Mouse (Mus musculus): Measurements from ENCODE around the gene Phactr2. TPM values are rescaled to one million over a fixed set of nuclear protein-coding genes. Genes with fewer than 3 reads are reported as not detected.

The Phactr2 gene
- total and polyA plus RNA-seq, 3 experiments = not detected

GRCm38 (mm10) chr10:13234503-13234902, 239.7 kb downstream of the Phactr2 start:
- no peaks in the 10 kb centered on the region for H3K9me3 ChIP-seq (replicated peaks; ENCODE audit: insufficient read depth, low read length)
- TF ChIP-seq NRF1 (IDR thresholded peaks at IDR 0.05; ENCODE audit: insufficient read depth, low read depth, low read length, poor library complexity, severe bottlenecking) = no peak
- H3K27ac ChIP-seq (ENCODE audit: control insufficient read depth, low read depth, low read length) = no peak overlapping the region
- no peaks in the 10 kb centered on the region for H3K4me1 ChIP-seq (ENCODE audit: control insufficient read depth in 1 of 2, insufficient read depth in 2 of 2, low read length in 2 of 2)
- H3K9ac ChIP-seq (ENCODE audit: control insufficient read depth, low read depth, low read length, poor library complexity, severe bottlenecking) = no peak overlapping the region
- H3K27me3 ChIP-seq (ENCODE audit: control insufficient read depth in 1 of 2, insufficient read depth in 2 of 2, low read length in 2 of 2) = no peaks in the 10 kb centered on the region
- no peaks in the 10 kb centered on the region for H3K36me3 ChIP-seq (ENCODE audit: control insufficient read depth in 1 of 2, insufficient read depth in 2 of 2, low read length in 2 of 2)
- no peak overlapping the region for H3K4me3 ChIP-seq (ENCODE audit: control insufficient read depth in 1 of 2, insufficient read depth in 1 of 2, low read depth in 2 of 2, low read length in 2 of 2)
- DNase-seq (ENCODE audit: low read depth, low spot score) = no peak
- no peaks in the 10 kb centered on the region for H3K79me2 ChIP-seq (ENCODE audit: control insufficient read depth, insufficient read depth, low read length, poor library complexity)

- Histone ChIP-seq H3K27me3 (ENCODE audit: control insufficient read depth in 1 of 2, insufficient read depth in 2 of 2, low read length in 2 of 2) (no peaks in the 10 kb centered on the region), H3K9ac (ENCODE audit: control insufficient read depth, low read depth, low read length, poor library complexity, severe bottlenecking) (no peak overlapping the region), H3K4me3 (ENCODE audit: control insufficient read depth in 1 of 2, insufficient read depth in 1 of 2, low read depth in 2 of 2, low read length in 2 of 2) (no peak overlapping the region), H3K9me3 (replicated peaks; ENCODE audit: insufficient read depth, low read length) (no peaks in the 10 kb centered on the region), H3K79me2 (ENCODE audit: control insufficient read depth, insufficient read depth, low read length, poor library complexity) (no peaks in the 10 kb centered on the region), H3K4me1 (ENCODE audit: control insufficient read depth in 1 of 2, insufficient read depth in 2 of 2, low read length in 2 of 2) (no peaks in the 10 kb centered on the region), H3K27ac (ENCODE audit: control insufficient read depth, low read depth, low read length) (no peak overlapping the region), H3K36me3 (ENCODE audit: control insufficient read depth in 1 of 2, insufficient read depth in 2 of 2, low read length in 2 of 2) (no peaks in the 10 kb centered on the region)
- TF ChIP-seq SMC3 (IDR thresholded peaks at IDR 0.05; ENCODE audit: low read depth, low read length) = no peak
- no peak for TF ChIP-seq EP300 (IDR thresholded peaks at IDR 0.05; ENCODE audit: low read depth in 1 of 2, low read length in 2 of 2)
- no peak for TF ChIP-seq CHD1 (IDR thresholded peaks at IDR 0.05; ENCODE audit: low read depth, low read length)
- TF ChIP-seq MYC (IDR thresholded peaks at IDR 0.05; ENCODE audit: low read depth, low read length) = no peak
- no peak for TF ChIP-seq SIN3A (IDR thresholded peaks at IDR 0.05; ENCODE audit: low read length)
- no peak for DNase-seq (ENCODE audit: low read depth, low spot score)
Observed at GRCm38 (mm10) chr10:13233941-13234340, 240.3 kb downstream of the Phactr2 start.

GRCm38 (mm10) chr10:13233143-13233622, 241.0 kb downstream of the Phactr2 start:
- Histone ChIP-seq H3K4me1 (ENCODE audit: control insufficient read depth in 1 of 2, insufficient read depth in 2 of 2, low read length in 2 of 2) (no peaks in the 10 kb centered on the region), H3K9me3 (replicated peaks; ENCODE audit: insufficient read depth, low read length) (no peaks in the 10 kb centered on the region), H3K27ac (ENCODE audit: control insufficient read depth, low read depth, low read length) (no peak overlapping the region), H3K79me2 (ENCODE audit: control insufficient read depth, insufficient read depth, low read length, poor library complexity) (no peaks in the 10 kb centered on the region), H3K9ac (ENCODE audit: control insufficient read depth, low read depth, low read length, poor library complexity, severe bottlenecking) (no peak overlapping the region), H3K4me3 (ENCODE audit: control insufficient read depth in 1 of 2, insufficient read depth in 1 of 2, low read depth in 2 of 2, low read length in 2 of 2) (no peak overlapping the region), H3K36me3 (ENCODE audit: control insufficient read depth in 1 of 2, insufficient read depth in 2 of 2, low read length in 2 of 2) (no peaks in the 10 kb centered on the region), H3K27me3 (ENCODE audit: control insufficient read depth in 1 of 2, insufficient read depth in 2 of 2, low read length in 2 of 2) (no peaks in the 10 kb centered on the region)
- TF ChIP-seq CHD1 (IDR thresholded peaks at IDR 0.05; ENCODE audit: low read depth, low read length) (no peak), CTCF (IDR thresholded peaks at IDR 0.05 in 2 of 3, conservative IDR thresholded peaks at IDR 0.05 in 1 of 3; ENCODE audit: control insufficient read depth in 1 of 3, insufficient read depth in 1 of 3, low read depth in 2 of 3, low read length in 3 of 3, poor library complexity in 1 of 3, severe bottlenecking in 1 of 3) (no peak), TBP (IDR thresholded peaks at IDR 0.05; ENCODE audit: low read depth, low read length) (no peak)
- no peak for DNase-seq (ENCODE audit: low read depth, low spot score)
